Mouse (Mus musculus): Measurements from ENCODE around the gene Gm11127. TPM values are rescaled to one million over a fixed set of nuclear protein-coding genes. Genes with fewer than 3 reads are reported as not detected.
"Not testable (repeated sequence)": the region's sequence is repeated elsewhere in the genome, so short reads cannot be mapped to it uniquely, and the experiment has no call there.

Gm11127 gene
- total RNA-seq (2018; cell fraction: chromatin; rRNA removed): under 1 TPM in 1 of 26 experiments, not detected in 25; 0.63 TPM
- total RNA-seq (2018; cell fraction: cytosol; rRNA removed): under 1 TPM in 25 of 26 experiments, not detected in 1; 0.14 to 0.82 (median 0.40) TPM
- 1 to 10 TPM in 2 of 26 experiments, under 1 TPM in 10, not detected in 14; 0.44 to 1.4 (median 0.74) TPM for total RNA-seq (2018; cell fraction: nucleus; rRNA removed)
- polyA plus RNA-seq (2018): 0.16 to 0.64 TPM (median 0.34 TPM) in 3 replicates

DNA sequence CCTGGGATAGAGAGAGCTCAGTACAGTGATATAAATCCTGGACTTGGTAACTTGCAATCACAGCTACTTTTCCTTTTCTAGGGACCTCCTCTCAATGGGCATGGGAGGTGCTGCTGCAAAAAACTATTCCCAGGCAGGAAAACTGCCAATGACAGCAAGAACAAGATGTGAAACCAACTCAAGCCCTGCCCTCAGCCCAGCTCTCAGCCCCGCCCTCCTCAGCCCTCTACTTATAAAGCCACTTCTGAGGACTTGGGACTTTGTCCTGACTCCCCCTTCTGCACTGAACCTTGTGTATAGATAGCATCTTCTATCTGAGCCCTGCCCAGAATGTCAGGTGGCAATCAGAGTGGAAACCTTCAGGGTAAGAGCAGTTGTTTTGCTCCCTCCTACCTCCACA lies at the start of gene Gm11127:
Gm11127 (minus strand) TSS at position 10 of the 400 bp plus-strand sequence.
- not testable (repeated sequence) for H3K79me2 ChIP-seq (ENCODE audit: inconsistent target); H3K4me3 ChIP-seq (ENCODE audit: inconsistent target); H3K36me3 ChIP-seq (ENCODE audit: inconsistent target); H3K27ac ChIP-seq
- WGBS (ENCODE audit: missing documents): 73% methylated on average over 1 of the region's 1 CpGs

- WGBS (ENCODE audit: missing documents): 100% methylated on average over 1 of the region's 12 CpGs
- H3K79me2 ChIP-seq (ENCODE audit: inconsistent target); H3K36me3 ChIP-seq (ENCODE audit: inconsistent target); H3K4me3 ChIP-seq (ENCODE audit: inconsistent target); H3K27ac ChIP-seq: not testable (repeated sequence)
Observed at GRCm38 (mm10) chr17:36102091-36102490, 43.9 kb upstream of the Gm11127 start.

DNA sequence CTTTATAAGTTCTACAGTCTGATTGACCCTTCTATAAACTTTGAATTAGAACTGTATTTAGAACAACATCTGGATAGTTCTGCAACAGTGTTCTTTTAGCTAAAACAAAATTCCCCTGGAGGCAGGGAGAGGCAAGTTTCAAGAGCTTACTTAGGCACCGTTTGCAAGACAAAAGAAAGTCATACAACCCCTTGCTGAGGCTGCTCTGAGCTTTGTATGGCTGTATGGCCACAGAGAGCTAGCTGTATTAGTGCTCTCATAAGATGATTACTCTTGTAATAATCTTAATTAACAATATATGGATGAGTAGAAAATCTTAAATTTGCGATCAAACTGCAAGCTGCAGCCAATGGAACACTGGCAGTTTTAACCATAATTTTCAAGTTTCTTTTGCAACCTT lies 41.4 kb upstream of the Gm11127 start:
- not testable (repeated sequence) for H3K27ac ChIP-seq; H3K4me3 ChIP-seq (ENCODE audit: inconsistent target); H3K36me3 ChIP-seq (ENCODE audit: inconsistent target); H3K79me2 ChIP-seq (ENCODE audit: inconsistent target)
- WGBS (ENCODE audit: missing documents): 82% methylated on average over 2 of the region's 2 CpGs

DNA sequence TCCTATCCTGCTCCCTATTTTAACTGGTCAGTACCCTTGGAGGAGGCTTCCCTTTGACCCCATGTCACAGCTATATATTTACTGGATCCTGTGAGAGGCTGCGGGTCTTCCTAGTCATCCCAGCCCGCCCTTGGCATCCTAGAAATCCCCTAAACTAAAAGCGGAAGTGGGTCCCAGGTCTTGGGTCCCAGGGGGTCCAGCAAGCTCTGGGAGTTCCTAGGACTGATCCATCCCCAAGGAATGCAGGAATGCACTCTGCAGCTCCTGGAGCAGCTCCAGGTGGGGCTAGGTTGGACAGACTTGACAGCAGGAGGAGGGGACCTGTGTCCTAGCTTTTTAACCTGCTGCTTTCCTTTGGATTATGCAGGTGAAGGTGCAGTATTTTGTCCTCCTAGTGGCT lies 35.8 kb upstream of the Gm11127 start:
- 45% methylated on average over 3 of the region's 3 CpGs for WGBS (ENCODE audit: missing documents)
- Histone ChIP-seq H3K79me2 (ENCODE audit: inconsistent target) (no peaks in the 10 kb centered on the region), H3K36me3 (ENCODE audit: inconsistent target) (no peaks in the 10 kb centered on the region), H3K27ac (no peak overlapping the region), H3K4me3 (ENCODE audit: inconsistent target) (no peak overlapping the region)

DNA sequence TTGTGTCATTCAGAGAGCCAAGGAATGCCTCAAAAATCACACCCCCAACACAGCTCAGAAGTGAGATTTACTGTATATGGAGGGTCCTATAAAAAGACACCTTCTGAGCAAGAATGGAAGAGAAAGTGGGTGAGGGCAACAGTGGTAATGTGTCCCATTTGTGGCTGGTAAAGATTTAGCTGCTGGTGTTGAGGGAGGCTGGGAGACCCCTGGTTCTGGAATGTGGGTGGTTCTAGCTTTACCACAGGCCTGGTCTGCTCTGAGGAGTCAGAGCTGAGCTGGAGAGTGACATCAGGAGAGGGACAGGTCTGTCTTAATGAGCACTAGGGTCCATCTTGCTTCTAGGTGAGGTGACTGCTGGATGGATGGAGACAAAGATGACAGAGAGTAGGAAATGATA lies 34.3 kb upstream of the Gm11127 start:
- not testable (repeated sequence) for H3K79me2 ChIP-seq (ENCODE audit: inconsistent target); H3K27ac ChIP-seq; H3K4me3 ChIP-seq (ENCODE audit: inconsistent target); H3K36me3 ChIP-seq (ENCODE audit: inconsistent target)

DNA sequence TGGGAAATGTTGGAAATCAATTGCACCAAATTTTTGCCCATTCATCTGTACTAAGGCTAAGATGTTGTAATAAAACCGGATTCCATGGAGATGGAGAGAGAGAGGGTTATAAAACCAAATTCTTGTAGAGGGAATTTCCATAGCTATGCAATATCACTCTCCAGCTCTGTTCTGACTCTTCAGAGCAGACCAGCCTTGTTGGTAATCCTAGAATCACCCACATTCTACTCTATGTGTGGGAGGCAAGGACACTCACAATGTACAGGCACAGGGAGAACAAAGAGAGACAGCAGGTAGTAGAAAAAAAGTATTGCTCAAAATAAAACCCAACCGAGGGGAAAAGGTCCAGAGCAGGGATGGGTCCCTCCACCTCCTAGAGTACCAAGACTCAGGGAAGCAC lies 33.8 kb upstream of the Gm11127 start:
- not testable (repeated sequence) for H3K79me2 ChIP-seq (ENCODE audit: inconsistent target); H3K36me3 ChIP-seq (ENCODE audit: inconsistent target); H3K4me3 ChIP-seq (ENCODE audit: inconsistent target); H3K27ac ChIP-seq
- WGBS (ENCODE audit: missing documents): no CpG with 5 or more reads among the region's 2 CpGs

GRCm38 (mm10) chr17:36085976-36086375 lies 27.8 kb upstream of the Gm11127 start:
- H3K79me2 ChIP-seq (ENCODE audit: inconsistent target); H3K36me3 ChIP-seq (ENCODE audit: inconsistent target); H3K4me3 ChIP-seq (ENCODE audit: inconsistent target); H3K27ac ChIP-seq: not testable (repeated sequence)
- 67% methylated on average over 1 of the region's 1 CpGs for WGBS (ENCODE audit: missing documents)

GRCm38 (mm10) chr17:36083870-36084451 lies 25.8 kb upstream of the Gm11127 start:
- Histone ChIP-seq H3K79me2 (ENCODE audit: inconsistent target) (no peaks in the 10 kb centered on the region), H3K36me3 (ENCODE audit: inconsistent target) (no peaks in the 10 kb centered on the region), H3K4me3 (ENCODE audit: inconsistent target) (peak overlapping the region; percentile 49), H3K27ac (no peak overlapping the region)
- under 1% methylated on average over 37 of the region's 42 CpGs for WGBS (ENCODE audit: missing documents)

GRCm38 (mm10) chr17:36083266-36083869 lies 25.2 kb upstream of the Gm11127 start:
- Histone ChIP-seq H3K79me2 (ENCODE audit: inconsistent target) (no peaks in the 10 kb centered on the region), H3K27ac (no peak overlapping the region), H3K4me3 (ENCODE audit: inconsistent target) (peak overlapping the region; percentile 49), H3K36me3 (ENCODE audit: inconsistent target) (no peaks in the 10 kb centered on the region)
- 1% methylated on average over 46 of the region's 46 CpGs for WGBS (ENCODE audit: missing documents)

DNA sequence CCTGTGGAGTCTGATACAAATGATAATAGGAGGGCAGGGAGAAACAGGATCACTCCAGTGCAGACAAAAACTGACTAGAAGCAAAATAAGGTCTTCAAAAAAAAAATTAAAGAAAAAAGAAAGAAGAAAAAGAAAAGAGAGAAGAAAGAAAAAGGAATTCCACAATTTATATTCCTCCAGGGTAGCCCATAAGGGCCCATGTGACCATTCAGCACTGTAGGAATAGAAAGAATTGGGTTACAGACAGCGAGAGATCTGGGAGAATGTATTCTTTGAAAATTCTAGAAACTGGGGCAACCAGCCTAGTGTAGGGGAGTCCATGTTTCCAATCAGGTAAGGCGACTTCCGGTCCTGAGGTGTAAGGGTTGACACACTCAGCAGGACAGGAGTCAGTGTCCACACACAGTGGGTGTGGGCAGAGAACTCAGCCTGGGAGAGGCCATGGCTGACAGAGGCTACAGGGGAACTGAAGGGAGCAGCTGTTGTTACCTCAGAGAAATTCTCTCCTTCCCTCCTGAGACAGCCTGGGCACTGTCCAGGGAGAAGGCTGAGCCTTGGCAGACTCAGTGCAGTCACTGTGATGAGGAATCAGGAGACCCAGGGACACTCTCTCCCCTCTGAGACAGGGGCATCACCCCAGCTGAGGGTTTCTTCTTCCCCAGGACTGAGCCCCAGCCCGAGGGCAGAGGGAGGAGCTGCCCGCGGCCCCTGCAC lies 24.5 kb upstream of the Gm11127 start:
- not testable (repeated sequence) for H3K79me2 ChIP-seq (ENCODE audit: inconsistent target); H3K36me3 ChIP-seq (ENCODE audit: inconsistent target); H3K27ac ChIP-seq; H3K4me3 ChIP-seq (ENCODE audit: inconsistent target)
- WGBS (ENCODE audit: missing documents): 72% methylated on average over 3 of the region's 6 CpGs

DNA sequence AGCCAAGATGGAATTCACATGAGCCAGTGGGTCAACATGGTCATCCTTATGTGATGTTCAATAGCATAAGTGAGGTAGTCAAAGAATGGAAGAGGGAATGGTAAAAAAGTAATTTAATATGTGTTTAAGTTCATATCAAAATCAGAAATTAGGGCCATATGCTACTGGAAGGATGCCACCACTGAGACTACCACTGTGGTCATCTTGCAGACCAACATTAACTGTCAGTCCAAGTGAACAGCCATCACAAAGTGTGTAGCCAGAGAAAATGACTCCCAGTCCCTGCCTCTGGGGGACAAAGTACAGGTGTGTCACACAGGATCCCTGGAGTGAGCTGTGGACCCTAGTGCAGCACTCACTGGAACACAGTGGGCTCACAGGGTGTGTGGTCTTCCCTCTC lies 23.7 kb upstream of the Gm11127 start:
- H3K27ac ChIP-seq; H3K79me2 ChIP-seq (ENCODE audit: inconsistent target); H3K4me3 ChIP-seq (ENCODE audit: inconsistent target); H3K36me3 ChIP-seq (ENCODE audit: inconsistent target): not testable (repeated sequence)

DNA sequence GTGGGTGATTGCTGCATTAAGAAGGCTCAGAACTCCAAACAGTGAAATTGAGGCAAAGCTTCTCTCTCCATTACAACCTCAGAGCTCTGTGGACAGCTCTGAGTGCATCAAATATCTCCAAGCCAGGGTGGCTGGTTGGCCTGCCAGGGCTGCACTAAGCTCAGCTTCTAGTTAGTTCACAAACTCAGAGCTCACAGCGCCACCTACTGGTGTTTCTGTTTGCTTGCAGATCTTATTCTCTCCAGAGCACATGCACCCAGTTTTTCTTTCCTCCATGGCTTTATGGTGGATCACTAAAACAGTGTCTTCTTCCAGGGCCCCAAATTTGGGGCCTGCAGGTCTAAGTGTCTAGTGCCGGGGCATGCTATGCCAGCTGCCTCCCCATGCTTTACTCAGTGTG lies 2.7 kb upstream of the Gm11127 start:
- Histone ChIP-seq H3K4me3 (ENCODE audit: inconsistent target) (no peak overlapping the region), H3K36me3 (ENCODE audit: inconsistent target) (no peaks in the 10 kb centered on the region), H3K27ac (no peak overlapping the region), H3K79me2 (ENCODE audit: inconsistent target) (no peaks in the 10 kb centered on the region)
- WGBS (ENCODE audit: missing documents): 18% methylated on average over 2 of the region's 2 CpGs

- H3K36me3 ChIP-seq (ENCODE audit: inconsistent target); H3K79me2 ChIP-seq (ENCODE audit: inconsistent target); H3K4me3 ChIP-seq (ENCODE audit: inconsistent target); H3K27ac ChIP-seq: not testable (repeated sequence)
- 93% methylated on average over 23 of the region's 25 CpGs for WGBS (ENCODE audit: missing documents)
Observed at GRCm38 (mm10) chr17:36057927-36058326, 244 bp downstream of the Gm11127 start.

DNA sequence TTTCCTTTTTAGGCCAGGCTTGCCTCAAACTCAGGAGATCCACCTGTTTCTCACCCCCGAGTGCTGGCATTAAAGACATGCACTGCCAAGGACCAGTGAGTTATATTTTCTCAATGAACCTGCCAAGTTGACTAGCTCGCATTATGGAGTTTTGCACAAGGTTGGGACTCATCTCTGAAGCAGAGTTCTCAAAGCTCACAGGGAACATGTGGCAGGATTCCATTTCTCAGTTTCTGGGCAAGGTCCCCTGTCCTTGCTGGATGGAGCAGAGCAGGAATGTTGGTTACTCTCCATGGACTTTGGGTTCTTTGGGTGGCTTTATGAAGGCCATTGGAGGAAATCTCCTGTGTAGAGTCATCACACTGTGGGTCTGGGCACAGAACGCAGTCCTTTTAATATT lies 14.9 kb downstream of the Gm11127 start:
- H3K79me2 ChIP-seq (ENCODE audit: inconsistent target): peaks cover 53% of the 10 kb centered on the region
- H3K27ac ChIP-seq: peak overlapping the region; percentile 74
- peaks cover 5% of the 10 kb centered on the region; the same call in 1 of the 2 replicates for H3K36me3 ChIP-seq (ENCODE audit: inconsistent target)
- peak overlapping the region; percentile 74 for H3K4me3 ChIP-seq (ENCODE audit: inconsistent target)
- WGBS (ENCODE audit: missing documents): 15% methylated on average over 3 of the region's 3 CpGs

DNA sequence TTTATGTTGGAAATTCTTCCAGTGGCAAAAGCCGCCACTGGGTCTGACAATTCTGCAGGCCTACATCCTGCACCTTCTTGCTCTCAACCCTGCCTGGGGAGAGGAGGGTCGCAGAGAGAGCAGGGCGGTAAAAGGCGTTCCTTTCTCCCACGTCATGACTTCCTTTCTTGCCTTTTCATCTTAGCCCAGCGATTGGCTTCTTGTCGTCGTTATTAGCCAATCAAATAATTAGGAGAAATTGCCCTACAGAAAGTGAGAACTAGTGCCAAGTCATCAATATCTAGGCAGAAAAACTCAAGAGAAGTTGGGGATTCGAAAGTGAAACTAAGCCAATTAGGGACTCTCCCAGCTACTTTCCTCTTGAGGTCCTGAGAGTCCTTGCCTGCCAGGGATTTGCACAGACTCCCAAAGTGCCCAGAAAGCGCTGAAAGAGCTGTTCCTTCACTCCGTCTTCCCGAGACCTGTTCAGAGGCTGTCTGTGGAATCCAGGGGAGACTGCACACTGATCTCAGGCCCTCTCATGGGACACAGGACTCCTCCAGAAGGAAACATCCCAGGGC lies 15.5 kb downstream of the Gm11127 start, which contains the start of the genes H2-T22 and Gm6034:
H2-T22 (minus strand) TSS at position 138 of the 560 bp plus-strand sequence.
Gm6034 (plus strand) TSS at position 352 of the 560 bp plus-strand sequence.
- WGBS (ENCODE audit: missing documents): under 1% methylated on average over 12 of the region's 12 CpGs
- H3K36me3 ChIP-seq (ENCODE audit: inconsistent target): not testable (repeated sequence)
- Histone ChIP-seq H3K27ac (peak within 1 kb of the TSS; percentile 74), H3K79me2 (ENCODE audit: inconsistent target) (peaks cover 53% of the 10 kb centered on the region), H3K4me3 (ENCODE audit: inconsistent target) (peak within 1 kb of the TSS; percentile 74)

Data from macrophage (primary cell).